Mouse (Mus musculus): ENCODE results near the gene Zmiz2. TPM values are rescaled to one million over a fixed set of nuclear protein-coding genes. Genes with fewer than 3 reads are reported as not detected.
"Not testable (repeated sequence)": the region's sequence is repeated elsewhere in the genome, so short reads cannot be mapped to it uniquely, and the experiment has no call there.

The Zmiz2 gene
- total RNA-seq (2021) = 100 to 1,000 TPM; 169 to 174 TPM
- long read RNA-seq, full-length matches to known transcripts = 27 of 202 reads
- long read RNA-seq, partial matches to known transcripts = 113 of 202 reads
- long read RNA-seq, other reads (novel, unspliced or antisense) = 62 of 202 reads

- peak; percentile 92 to 96 for DNase-seq (ENCODE audit: low spot score in 2 of 2)
Observed at GRCm38 (mm10) chr11:6388726-6389413, at the start of gene Zmiz2. Gene Zmiz2 (plus strand): TSS chr11:6389074.

- no peak for DNase-seq (ENCODE audit: low spot score in 2 of 2)
Observed at GRCm38 (mm10) chr11:6345956-6346355, 42.9 kb upstream of the Zmiz2 start.

GRCm38 (mm10) chr11:6346966-6347365 lies 41.9 kb upstream of the Zmiz2 start:
- DNase-seq (ENCODE audit: low spot score in 2 of 2) = no peak

DNA sequence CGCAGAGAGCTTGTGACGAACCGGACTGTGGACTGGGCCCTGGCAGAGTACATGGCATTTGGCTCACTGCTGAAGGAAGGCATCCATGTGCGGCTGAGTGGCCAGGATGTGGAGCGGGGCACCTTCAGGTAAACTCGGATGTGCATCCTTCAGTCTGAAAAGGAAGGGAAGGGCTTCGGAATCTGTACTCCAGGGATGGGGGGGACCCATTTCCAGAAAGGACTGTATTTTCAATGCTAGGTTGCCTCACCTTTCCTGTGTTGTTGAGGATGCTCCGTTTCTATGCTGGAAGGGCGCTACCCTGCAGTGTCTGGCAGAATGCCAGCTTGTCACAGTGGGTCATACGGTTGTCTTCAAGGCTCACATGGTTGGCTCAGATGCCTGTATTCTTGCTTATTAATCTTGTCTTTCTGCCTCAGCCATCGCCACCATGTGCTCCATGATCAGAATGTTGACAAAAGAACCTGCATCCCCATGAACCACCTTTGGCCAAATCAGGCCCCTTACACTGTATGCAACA lies 40.1 kb upstream of the Zmiz2 start:
- no peak for DNase-seq (ENCODE audit: low spot score in 2 of 2)

- no peak for DNase-seq (ENCODE audit: low spot score in 2 of 2)
Observed at GRCm38 (mm10) chr11:6349586-6349985, 39.3 kb upstream of the Zmiz2 start.

DNA sequence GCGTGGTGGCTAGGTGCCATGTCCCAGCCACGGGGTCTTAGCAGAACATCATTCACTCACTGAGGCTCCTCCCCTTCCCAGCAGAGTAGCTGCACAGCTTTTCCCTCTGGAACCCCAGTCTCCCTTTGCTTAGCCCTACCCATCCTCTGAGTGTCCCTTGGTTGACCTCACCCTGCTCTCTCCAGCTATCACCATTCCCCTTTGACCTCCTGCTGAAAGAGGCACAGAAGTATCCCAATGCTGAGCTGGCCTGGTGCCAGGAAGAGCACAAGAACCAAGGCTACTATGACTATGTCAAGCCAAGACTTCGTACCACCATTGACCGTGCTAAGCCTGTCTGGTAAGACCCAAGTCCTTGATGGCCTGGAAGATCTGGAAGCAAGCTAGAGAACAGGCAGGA lies 33.8 kb upstream of the Zmiz2 start:
- no peak for DNase-seq (ENCODE audit: low spot score in 2 of 2)

DNA sequence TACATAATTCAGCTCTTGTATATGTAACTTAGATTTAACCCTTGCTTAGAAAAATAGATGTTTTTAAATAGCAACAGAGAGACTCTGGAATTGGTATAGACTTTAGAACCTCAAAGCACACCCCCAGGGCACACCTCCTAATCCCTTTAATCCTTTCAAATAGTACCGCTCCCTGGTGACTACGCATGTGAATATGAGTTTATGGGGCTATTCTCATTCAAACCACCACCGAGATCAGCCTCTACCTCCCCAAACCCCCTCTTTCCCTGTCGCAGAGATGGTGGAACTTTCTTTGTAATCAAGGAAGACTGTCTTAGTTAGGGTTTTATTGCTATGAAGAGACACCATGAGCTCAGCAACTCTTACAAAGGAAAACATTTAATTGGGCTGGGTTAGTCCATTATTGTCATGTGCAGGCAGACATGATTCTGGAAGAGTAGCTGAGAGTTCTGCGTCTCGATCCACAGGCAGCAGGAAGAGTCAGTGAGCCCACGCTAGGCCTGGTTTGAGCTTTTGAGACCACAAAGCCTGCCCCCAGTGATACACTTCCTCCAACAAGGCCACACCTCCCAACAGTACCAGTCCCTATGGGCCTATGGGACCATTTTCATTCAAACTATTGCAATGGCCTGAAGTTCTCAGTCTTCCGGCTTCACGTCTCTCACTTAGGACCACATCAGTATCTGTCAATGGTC lies 24.1 kb upstream of the Zmiz2 start:
- DNase-seq (ENCODE audit: low spot score in 2 of 2) = no peak

GRCm38 (mm10) chr11:6365885-6366284 lies 23.0 kb upstream of the Zmiz2 start:
- peak; percentile 25 to 65 for DNase-seq (ENCODE audit: low spot score in 2 of 2)

- no peak for DNase-seq (ENCODE audit: low spot score in 2 of 2)
Observed at GRCm38 (mm10) chr11:6366434-6366833, 22.4 kb upstream of the Zmiz2 start.

DNA sequence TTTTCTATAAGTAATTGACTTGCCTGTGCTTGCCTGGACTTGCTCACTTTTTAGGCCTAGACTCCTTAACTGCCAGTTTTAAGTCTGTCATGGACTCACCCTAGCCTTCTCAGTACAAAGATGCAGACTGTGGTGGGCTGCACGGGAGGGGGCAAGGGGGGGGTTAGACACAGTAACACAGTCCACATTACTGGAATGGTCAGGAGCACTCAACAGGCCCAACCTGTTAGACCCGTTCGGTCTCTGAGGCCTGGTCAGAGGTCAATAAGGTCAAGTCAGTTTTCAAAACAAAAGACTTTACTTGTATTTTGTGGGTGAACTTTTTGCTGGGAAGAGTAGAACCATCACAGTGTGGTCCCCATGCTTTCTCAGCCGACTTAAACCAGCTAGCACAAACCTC lies 21.7 kb upstream of the Zmiz2 start:
- no peak for DNase-seq (ENCODE audit: low spot score in 2 of 2)

- DNase-seq (ENCODE audit: low spot score in 2 of 2) = not testable (repeated sequence)
Observed at GRCm38 (mm10) chr11:6367986-6368385, 20.9 kb upstream of the Zmiz2 start.

DNA sequence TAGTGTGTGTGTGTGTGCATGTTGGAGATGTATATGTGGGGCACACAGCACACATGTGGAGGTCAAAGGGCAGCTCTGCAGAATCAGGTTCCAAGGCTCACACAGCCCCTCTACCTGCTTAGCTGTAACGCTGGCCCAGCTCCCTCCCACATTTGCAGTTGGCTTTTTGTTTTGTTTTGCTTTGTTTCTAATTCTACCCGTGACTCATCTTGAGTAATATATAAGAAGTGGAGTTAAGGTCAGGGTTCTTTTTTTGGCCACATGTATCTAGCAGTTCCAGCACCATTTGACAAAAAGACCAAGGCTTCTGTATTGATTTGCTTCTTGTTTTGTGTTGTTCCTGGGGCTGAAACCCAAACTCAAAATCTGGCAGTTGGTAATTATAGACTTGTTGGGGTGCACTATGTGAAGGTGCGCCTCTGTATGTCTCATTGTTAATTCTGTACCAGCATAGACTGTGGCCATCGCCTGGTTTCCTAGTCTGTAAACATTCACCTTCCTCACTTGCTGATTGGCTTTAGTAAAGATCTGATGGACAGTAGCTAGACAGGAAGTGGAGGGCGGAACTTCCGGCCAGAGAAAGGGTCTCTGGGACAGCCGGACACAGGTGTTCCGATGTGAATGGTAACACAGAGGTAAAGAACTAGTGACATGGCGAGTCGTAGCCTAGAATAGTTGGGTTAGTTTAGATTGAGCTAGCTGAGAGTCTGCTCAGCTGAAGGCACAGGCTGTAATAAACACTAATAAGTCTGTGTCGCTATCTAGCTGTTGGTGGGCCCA lies 17.3 kb upstream of the Zmiz2 start:
- DNase-seq (ENCODE audit: low spot score in 2 of 2) = no peak

DNA sequence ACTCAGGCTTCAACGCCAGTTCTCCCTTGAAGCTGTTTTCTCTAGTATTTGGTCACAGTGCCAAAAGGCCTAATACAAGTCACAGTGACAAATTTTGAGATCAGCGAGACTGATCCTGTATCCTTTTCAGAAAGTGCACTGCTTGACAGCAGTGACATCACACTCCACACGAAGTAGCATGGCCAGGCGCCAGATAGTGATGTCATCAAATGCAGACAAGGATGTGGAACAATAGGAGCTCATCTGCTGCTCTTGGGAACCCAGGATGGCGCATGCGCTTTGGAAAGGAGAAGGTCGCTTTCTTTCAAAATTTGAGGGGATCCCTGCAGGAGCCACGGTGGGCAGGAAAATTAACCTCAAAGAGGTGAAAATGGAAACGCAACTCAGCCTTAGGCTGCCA lies 16.1 kb upstream of the Zmiz2 start:
- no peak for DNase-seq (ENCODE audit: low spot score in 2 of 2)

DNA sequence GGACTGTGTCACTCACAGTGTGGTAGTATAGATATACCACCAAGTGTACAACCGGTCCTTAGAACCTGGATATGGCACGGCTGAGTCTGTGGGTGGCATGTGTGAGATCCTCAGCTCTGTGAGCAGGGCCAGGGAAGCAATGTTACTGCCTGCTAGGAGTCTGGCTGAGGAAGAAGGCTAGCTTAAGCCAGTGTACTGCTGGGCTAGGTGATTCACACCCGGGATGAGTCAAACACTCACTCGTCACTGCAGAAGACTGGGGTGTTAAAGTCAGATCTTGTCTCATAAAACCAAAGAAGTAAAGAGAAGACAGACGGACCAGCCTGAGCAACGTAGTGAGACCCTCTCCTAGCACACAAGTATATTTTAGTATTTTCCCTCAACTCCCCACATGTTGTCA lies 8.0 kb upstream of the Zmiz2 start:
- DNase-seq (ENCODE audit: low spot score in 2 of 2) = no peak

- no peak for DNase-seq (ENCODE audit: low spot score in 2 of 2)
Observed at GRCm38 (mm10) chr11:6388126-6388725, 648 bp upstream of the Zmiz2 start.

- no peak for DNase-seq (ENCODE audit: low spot score in 2 of 2)
Observed at GRCm38 (mm10) chr11:6389483-6389921, 628 bp downstream of the Zmiz2 start.

DNA sequence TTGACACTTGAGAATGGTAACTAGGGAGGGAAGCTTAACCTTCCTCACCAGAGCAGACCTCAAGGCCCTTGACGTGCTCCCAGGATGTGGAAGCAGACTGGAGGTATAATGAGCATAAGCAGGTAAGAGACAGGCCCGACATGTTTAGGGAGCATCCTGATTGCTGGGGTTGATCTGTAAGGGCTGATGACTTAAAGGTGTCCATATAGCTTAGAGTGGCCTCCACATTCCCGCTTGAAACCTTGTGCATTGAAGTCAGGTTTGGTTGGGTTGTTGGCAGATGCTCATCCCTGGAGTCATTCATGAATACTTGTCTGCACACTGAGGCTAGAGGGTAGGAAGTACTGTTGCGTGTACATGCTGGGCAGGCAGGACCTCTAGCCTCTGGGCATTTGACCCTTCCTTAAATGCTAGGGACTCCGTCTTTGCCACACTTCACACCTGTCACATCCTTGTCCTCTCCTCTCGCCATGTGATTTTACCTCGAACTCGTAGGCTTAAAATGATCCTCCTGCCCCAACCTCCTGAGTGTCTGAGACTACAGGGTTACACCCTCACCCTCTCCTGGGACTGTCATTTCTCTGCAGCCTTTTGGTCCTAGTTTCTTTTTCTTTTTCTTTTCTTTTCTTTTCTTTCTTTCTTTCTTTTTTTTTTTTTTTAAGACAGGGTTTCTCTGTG lies 1.6 kb downstream of the Zmiz2 start:
- no peak for DNase-seq (ENCODE audit: low spot score in 2 of 2)

- no peak for DNase-seq (ENCODE audit: low spot score in 2 of 2)
Observed at GRCm38 (mm10) chr11:6391516-6392276, 2.8 kb downstream of the Zmiz2 start.

GRCm38 (mm10) chr11:6392857-6393256 lies 4.0 kb downstream of the Zmiz2 start:
- DNase-seq (ENCODE audit: low spot score in 2 of 2) = no peak

DNA sequence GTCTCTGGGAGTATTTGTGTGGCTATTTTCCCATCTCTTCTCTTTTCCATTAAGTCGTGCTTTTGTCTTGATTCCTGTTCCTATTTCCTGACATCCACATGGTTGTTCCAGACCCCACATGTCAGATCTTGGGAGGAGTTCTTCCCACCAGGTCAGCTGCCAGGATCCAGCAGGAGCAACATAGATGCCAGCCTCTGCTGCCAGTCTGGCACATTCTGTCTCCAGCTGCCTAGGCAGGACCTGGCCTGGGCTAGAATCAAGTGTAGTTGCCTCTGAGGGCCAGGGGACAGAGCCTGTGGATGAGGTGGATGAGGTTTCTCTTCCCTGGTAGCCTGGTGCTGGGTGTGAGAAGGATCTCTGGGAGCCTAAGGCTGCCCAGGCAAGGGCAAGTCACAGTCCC lies 5.0 kb downstream of the Zmiz2 start:
- DNase-seq (ENCODE audit: low spot score in 2 of 2) = peak in 1 of 2 experiments; percentile 3
